Mouse (Mus musculus) bone marrow, adult 2 months (tissue): ENCODE data around the gene Igsf3.

Experiments
- CTCF ChIP-seq: fragments of 200-500 bp; IDR thresholded peaks from 2 replicates; pipeline ENCODE4 v1.5.1; 2011; ENCODE audit warnings: low read length, control low read depth; ENCODE audit not compliant: control insufficient read depth, insufficient read depth
- POLR2A ChIP-seq: fragments of 200-500 bp; IDR thresholded peaks from 2 replicates; pipeline ENCODE4 v1.6.1; 2011; ENCODE audit warnings: low read depth, mild to moderate bottlenecking, control low read depth, low read length, borderline replicate concordance; ENCODE audit not compliant: control insufficient read depth

DNA sequence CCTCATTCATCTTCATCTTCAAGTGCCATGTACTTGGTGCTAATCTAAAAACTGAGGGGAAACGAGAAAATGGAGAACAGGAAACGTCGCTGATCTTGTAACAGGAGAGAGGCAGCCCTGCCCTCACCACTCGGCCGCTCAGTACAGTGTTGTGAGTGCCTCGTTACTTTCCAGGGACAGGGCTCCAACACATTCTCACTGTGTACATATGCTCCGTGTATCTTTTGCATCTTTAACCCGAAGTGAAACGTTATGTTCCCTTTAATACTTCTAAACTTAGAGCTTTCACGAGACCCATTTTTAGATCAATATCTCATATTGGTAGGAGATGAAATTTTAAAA is 42.7 kb downstream of the Igsf3 start:
- TF ChIP-seq CTCF: no peak
- TF ChIP-seq POLR2A: no peak
